Mouse (Mus musculus) embryonic facial prominence, embryonic 15.5 days (tissue): ENCODE measurements around the gene Macrod2. TPM values are rescaled to one million over a fixed set of nuclear protein-coding genes. Genes with fewer than 3 reads are reported as not detected.

Source experiments
- ATAC-seq: fragments of 200-750 bp; cut with Nextera tagmentation; 2 replicates; pipeline ENCODE4 v1.8.0; 2017; ENCODE audit warnings: low read depth, moderate TSS enrichment; ENCODE audit not compliant: insufficient number of reproducible peaks, low FRiP score, low TSS enrichment
- H3K27ac ChIP-seq: fragments of 300-500 bp; sonication (generic); replicated peaks from 2 replicates; pipeline ENCODE4 v1.5.1; 2015; ENCODE audit warnings: mild to moderate bottlenecking, inconsistent platforms
- H3K27me3 ChIP-seq: fragments of 300-500 bp; sonication (generic); 2 replicates; pipeline ENCODE4 v1.6.1; 2015; ENCODE audit warnings: inconsistent platforms
- H3K36me3 ChIP-seq: fragments of 300-500 bp; sonication (generic); 2 replicates; pipeline ENCODE4 v1.6.1; 2015; ENCODE audit warnings: mild to moderate bottlenecking, inconsistent platforms
- H3K4me1 ChIP-seq: fragments of 300-500 bp; sonication (generic); 2 replicates; pipeline ENCODE4 v1.6.1; 2015; ENCODE audit warnings: inconsistent platforms
- H3K4me2 ChIP-seq: fragments of 300-500 bp; sonication (generic); replicated peaks from 2 replicates; pipeline ENCODE4 v1.6.1; 2015; ENCODE audit warnings: mild to moderate bottlenecking, inconsistent platforms
- H3K4me3 ChIP-seq: fragments of 300-500 bp; sonication (generic); replicated peaks from 2 replicates; pipeline ENCODE4 v1.5.1; 2015; ENCODE audit warnings: mild to moderate bottlenecking, inconsistent platforms
- H3K9ac ChIP-seq: fragments of 300-500 bp; sonication (generic); 2 replicates; pipeline ENCODE4 v1.6.1; 2015; ENCODE audit warnings: inconsistent platforms
- H3K9me3 ChIP-seq: fragments of 300-500 bp; sonication (generic); replicated peaks from 2 replicates; pipeline ENCODE4 v1.6.1; 2016; ENCODE audit warnings: inconsistent platforms
- WGBS: fragments of 180-500 bp; shearing (Covaris S2); methylation state at CpG from one replicate; pipeline ENCODE4 v1.1.7; 2015; 5-methylcytosine and 5-hydroxymethylcytosine counted together
- polyA plus RNA-seq: library from polyadenylated mRNA; unstranded; fragments of >200 nt; fragmentation: Nextera tagmentation; extraction: Ambion mirVana; gene quantifications from 2 replicates; pipeline ENCODE4 v1.2.1, GENCODE M21; 2015

Macrod2 gene
- polyA plus RNA-seq, 1 experiment from 2014 or later: 38.9 TPM

GRCm38 (mm10) chr2:140819391-140820120 is 424.4 kb downstream of the Macrod2 start:
- WGBS: 14% methylated on average over 2 of the region's 2 CpGs
- H3K27me3 ChIP-seq: no peaks in the 10 kb centered on the region
- H3K4me1 ChIP-seq: no peaks in the 10 kb centered on the region; the same call in 1 of the 2 replicates
- H3K4me3 ChIP-seq: no peak overlapping the region
- H3K9me3 ChIP-seq: no peaks in the 10 kb centered on the region
- H3K9ac ChIP-seq: no peak overlapping the region
- no peak overlapping the region for H3K4me2 ChIP-seq
- no peak overlapping the region for H3K27ac ChIP-seq
- ATAC-seq: no peak
- no peaks in the 10 kb centered on the region for H3K36me3 ChIP-seq

- H3K27ac ChIP-seq: no peak overlapping the region
- no peaks in the 10 kb centered on the region for H3K9me3 ChIP-seq
- ATAC-seq: no peak
- H3K4me3 ChIP-seq: no peak overlapping the region
- WGBS: 87% methylated on average over 3 of the region's 3 CpGs
- no peak overlapping the region for H3K9ac ChIP-seq
- no peaks in the 10 kb centered on the region for H3K36me3 ChIP-seq
- no peak overlapping the region for H3K4me2 ChIP-seq
- no peaks in the 10 kb centered on the region; the same call in 1 of the 2 replicates for H3K4me1 ChIP-seq
- H3K27me3 ChIP-seq: no peaks in the 10 kb centered on the region
Measured at GRCm38 (mm10) chr2:140822378-140822777, 427.3 kb downstream of the Macrod2 start.

GRCm38 (mm10) chr2:140826241-140826640 is 431.1 kb downstream of the Macrod2 start:
- WGBS: 59% methylated on average over 2 of the region's 2 CpGs
- no peaks in the 10 kb centered on the region for H3K27me3 ChIP-seq
- no peaks in the 10 kb centered on the region for H3K9me3 ChIP-seq
- H3K36me3 ChIP-seq: no peaks in the 10 kb centered on the region
- no peak for ATAC-seq
- no peak overlapping the region for H3K27ac ChIP-seq
- H3K4me3 ChIP-seq: no peak overlapping the region
- H3K4me2 ChIP-seq: no peak overlapping the region
- no peak overlapping the region for H3K9ac ChIP-seq
- no peaks in the 10 kb centered on the region for H3K4me1 ChIP-seq

GRCm38 (mm10) chr2:140828859-140829258 is 433.8 kb downstream of the Macrod2 start:
- Histone ChIP-seq H3K4me1 (no peaks in the 10 kb centered on the region), H3K27me3 (no peaks in the 10 kb centered on the region), H3K4me3 (no peak overlapping the region), H3K27ac (no peak overlapping the region), H3K36me3 (no peaks in the 10 kb centered on the region), H3K4me2 (no peak overlapping the region), H3K9me3 (no peaks in the 10 kb centered on the region), H3K9ac (no peak overlapping the region)
- WGBS: 57% methylated on average over 5 of the region's 5 CpGs
- no peak for ATAC-seq

- no peak overlapping the region for H3K4me2 ChIP-seq
- WGBS: 55% methylated on average over 3 of the region's 3 CpGs
- H3K9me3 ChIP-seq: no peaks in the 10 kb centered on the region
Measured at GRCm38 (mm10) chr2:140830086-140830485, 435.0 kb downstream of the Macrod2 start.

GRCm38 (mm10) chr2:140839371-140839770 is 444.3 kb downstream of the Macrod2 start:
- no peak overlapping the region for H3K9ac ChIP-seq
- H3K9me3 ChIP-seq: no peaks in the 10 kb centered on the region
- H3K27me3 ChIP-seq: no peaks in the 10 kb centered on the region
- ATAC-seq: no peak
- H3K4me1 ChIP-seq: peaks cover 6% of the 10 kb centered on the region; the same call in 1 of the 2 replicates
- H3K36me3 ChIP-seq: no peaks in the 10 kb centered on the region
- H3K4me2 ChIP-seq: no peak overlapping the region
- no peak overlapping the region for H3K4me3 ChIP-seq
- H3K27ac ChIP-seq: 0 out of 2 replicates have a peak overlapping the region, but pooled peaks have one; percentile 2
- WGBS: 9% methylated on average over 2 of the region's 2 CpGs

More at GRCm38 (mm10) chr2:140830086-140830485, 435.0 kb downstream of the Macrod2 start:
- Histone ChIP-seq H3K4me1 (no peaks in the 10 kb centered on the region), H3K27me3 (no peaks in the 10 kb centered on the region), H3K9ac (no peak overlapping the region), H3K4me3 (no peak overlapping the region), H3K36me3 (no peaks in the 10 kb centered on the region), H3K27ac (no peak overlapping the region)
- ATAC-seq: no peak

- H3K4me1 ChIP-seq: peaks cover 6% of the 10 kb centered on the region; the same call in 1 of the 2 replicates
- WGBS: 4% methylated on average over 3 of the region's 3 CpGs
- no peaks in the 10 kb centered on the region for H3K9me3 ChIP-seq
- H3K27me3 ChIP-seq: no peaks in the 10 kb centered on the region
- H3K27ac ChIP-seq: peak overlapping the region; percentile 22; the same call in 1 of the 2 replicates
- H3K9ac ChIP-seq: no peak overlapping the region
- no peak overlapping the region for H3K4me2 ChIP-seq
- H3K4me3 ChIP-seq: no peak overlapping the region
- ATAC-seq: no peak; the same call in 1 of the 2 replicates
- no peaks in the 10 kb centered on the region for H3K36me3 ChIP-seq
Measured at GRCm38 (mm10) chr2:140839880-140840279, 444.8 kb downstream of the Macrod2 start.

- Histone ChIP-seq H3K9me3 (no peaks in the 10 kb centered on the region), H3K27ac (no peak overlapping the region), H3K9ac (no peak overlapping the region), H3K4me3 (no peak overlapping the region), H3K27me3 (no peaks in the 10 kb centered on the region), H3K4me1 (peaks cover 6% of the 10 kb centered on the region; the same call in 1 of the 2 replicates), H3K36me3 (no peaks in the 10 kb centered on the region), H3K4me2 (no peak overlapping the region)
- WGBS: 71% methylated on average over 5 of the region's 5 CpGs
- no peak for ATAC-seq
Measured at GRCm38 (mm10) chr2:140844030-140844429, 448.9 kb downstream of the Macrod2 start.

GRCm38 (mm10) chr2:140847817-140848428 is 452.8 kb downstream of the Macrod2 start:
- Histone ChIP-seq H3K36me3 (no peaks in the 10 kb centered on the region), H3K4me2 (no peak overlapping the region), H3K27me3 (no peaks in the 10 kb centered on the region), H3K27ac (no peak overlapping the region), H3K9me3 (no peaks in the 10 kb centered on the region), H3K4me3 (no peak overlapping the region), H3K4me1 (no peaks in the 10 kb centered on the region), H3K9ac (no peak overlapping the region)
- 94% methylated on average over 5 of the region's 5 CpGs for WGBS
- no peak for ATAC-seq

GRCm38 (mm10) chr2:140853538-140853937 is 458.4 kb downstream of the Macrod2 start:
- no peaks in the 10 kb centered on the region for H3K4me1 ChIP-seq
- no peaks in the 10 kb centered on the region for H3K27me3 ChIP-seq
- ATAC-seq: no peak
- H3K9ac ChIP-seq: no peak overlapping the region
- H3K4me3 ChIP-seq: no peak overlapping the region
- H3K36me3 ChIP-seq: no peaks in the 10 kb centered on the region
- no peak overlapping the region for H3K4me2 ChIP-seq
- 84% methylated on average over 9 of the region's 9 CpGs for whole genome bisulfite sequencing
- no peak overlapping the region for H3K27ac ChIP-seq
- no peaks in the 10 kb centered on the region for H3K9me3 ChIP-seq

GRCm38 (mm10) chr2:140861356-140861755 is 466.2 kb downstream of the Macrod2 start:
- H3K27ac ChIP-seq: no peak overlapping the region
- H3K27me3 ChIP-seq: no peaks in the 10 kb centered on the region
- no peaks in the 10 kb centered on the region for H3K9me3 ChIP-seq
- 52% methylated on average over 1 of the region's 1 CpGs for WGBS
- no peak for ATAC-seq
- H3K4me1 ChIP-seq: no peaks in the 10 kb centered on the region
- H3K4me2 ChIP-seq: no peak overlapping the region
- H3K4me3 ChIP-seq: no peak overlapping the region
- no peak overlapping the region for H3K9ac ChIP-seq
- H3K36me3 ChIP-seq: no peaks in the 10 kb centered on the region
